Mouse (Mus musculus): ENCODE data around the gene Qrsl1.
A peak's percentile ranks its signal among the peaks of the same experiment; 100 is the strongest.

GRCm38 (mm10) chr10:43845442-43845841, 56.1 kb downstream of the Qrsl1 start:
- TF ChIP-seq CTCF (IDR thresholded peaks at IDR 0.05; ENCODE audit: low read depth): peak; percentile 70
- no peak for TF ChIP-seq EP300 (IDR thresholded peaks at IDR 0.05; ENCODE audit: low read depth)
